Mouse (Mus musculus) midbrain, postnatal 0 days (tissue): Measurements from ENCODE around the gene Wdfy4. TPM values are rescaled to one million over a fixed set of nuclear protein-coding genes. Genes with fewer than 3 reads are reported as not detected.

Experiments used
- ATAC-seq: fragments of 200-750 bp; cut with Nextera tagmentation; 2 replicates; pipeline ENCODE4 v1.8.0; 2017; ENCODE audit warnings: moderate number of reproducible peaks, mild to moderate bottlenecking, moderate TSS enrichment, moderate library complexity; ENCODE audit not compliant: low FRiP score
- DNase-seq: peaks from one replicate; pipeline ENCODE4 v3.0.0-alpha.2; 2015; ENCODE audit warnings: low spot score
- H3K27ac ChIP-seq: fragments of 300-500 bp; sonication (generic); 2 replicates; pipeline ENCODE4 v1.5.1; 2014; ENCODE audit warnings: low read depth, mild to moderate bottlenecking, low read length, mixed read lengths
- H3K27me3 ChIP-seq: fragments of 300-500 bp; sonication (generic); 2 replicates; pipeline ENCODE4 v1.6.1; 2014; ENCODE audit warnings: low read length, control low read depth, mixed read lengths; ENCODE audit not compliant: insufficient read depth
- H3K36me3 ChIP-seq: fragments of 300-500 bp; sonication (generic); 2 replicates; pipeline ENCODE4 v1.6.1; 2014; ENCODE audit warnings: low read length, control low read depth, mixed read lengths; ENCODE audit not compliant: insufficient read depth
- H3K4me1 ChIP-seq: fragments of 300-500 bp; sonication (generic); 2 replicates; pipeline ENCODE4 v1.6.1; 2014; ENCODE audit warnings: mild to moderate bottlenecking, control low read depth, antibody characterized with exemption, low read length, mixed read lengths; ENCODE audit not compliant: insufficient read depth
- H3K4me2 ChIP-seq: fragments of 300-500 bp; sonication (generic); 2 replicates; pipeline ENCODE4 v1.6.1; 2014; ENCODE audit warnings: low read depth, mild to moderate bottlenecking, low read length, mixed read lengths; ENCODE audit not compliant: poor library complexity, severe bottlenecking
- H3K4me3 ChIP-seq: fragments of 300-500 bp; sonication (generic); 2 replicates; pipeline ENCODE4 v1.5.1; 2014; ENCODE audit warnings: low read depth, mild to moderate bottlenecking, low read length, moderate library complexity
- H3K9ac ChIP-seq: fragments of 300-500 bp; sonication (generic); replicated peaks from 2 replicates; pipeline ENCODE4 v1.6.1; 2014; ENCODE audit warnings: mild to moderate bottlenecking, low read length, moderate library complexity, mixed read lengths; ENCODE audit not compliant: poor library complexity, severe bottlenecking
- H3K9me3 ChIP-seq: fragments of 300-500 bp; sonication (generic); 2 replicates; pipeline ENCODE4 v1.6.1; 2016; ENCODE audit warnings: low read length, control low read depth
- CTCF ChIP-seq: IDR thresholded peaks from 2 replicates; pipeline ENCODE4 v1.5.1; 2016; ENCODE audit warnings: antibody characterized with exemption, mild to moderate bottlenecking
- WGBS: fragments of 180-500 bp; shearing (Covaris S2); extraction: QIAGEN DNeasy Blood & Tissue Kit; methylation state at CpG from one replicate; pipeline ENCODE4 v1.1.7; 2014; 5-methylcytosine and 5-hydroxymethylcytosine counted together
- polyA plus RNA-seq: library from polyadenylated mRNA; unstranded; fragments of >200 nt; fragmentation: Nextera tagmentation; extraction: Ambion mirVana; gene quantifications from 2 replicates; pipeline ENCODE4 v1.2.1, GENCODE M21; 2015
- total RNA-seq: library from RNA; depleted of rRNA; stranded (reverse); fragments of >200 nt; gene quantifications from 2 replicates; pipeline ENCODE4 v1.2.3, GENCODE M21; 2014

Gene Wdfy4
- total and polyA plus RNA-seq, 2 experiments from 2014 or later: 0.06 to 7.8 TPM

- 19% methylated on average over 4 of the region's 4 CpGs for WGBS
- Histone ChIP-seq H3K4me1 (no peaks in the 10 kb centered on the region), H3K4me2 (no peak overlapping the region), H3K4me3 (no peak overlapping the region), H3K9me3 (no peaks in the 10 kb centered on the region), H3K9ac (no peak overlapping the region), H3K27me3 (no peaks in the 10 kb centered on the region), H3K27ac (no peak overlapping the region), H3K36me3 (no peaks in the 10 kb centered on the region)
- TF ChIP-seq CTCF: no peak
- no peak for ATAC-seq
- DNase-seq: no peak
Observed at GRCm38 (mm10) chr14:33187201-33187600, 1.9 kb upstream of the Wdfy4 start.

- Histone ChIP-seq H3K4me2 (no peak overlapping the region), H3K4me1 (no peaks in the 10 kb centered on the region), H3K36me3 (no peaks in the 10 kb centered on the region), H3K4me3 (no peak overlapping the region), H3K9ac (no peak overlapping the region), H3K27ac (no peak overlapping the region), H3K27me3 (no peaks in the 10 kb centered on the region), H3K9me3 (no peaks in the 10 kb centered on the region)
- DNase-seq: no peak
- 86% methylated on average over 5 of the region's 5 CpGs for WGBS
- ATAC-seq: no peak
- TF ChIP-seq CTCF: no peak
Observed at GRCm38 (mm10) chr14:33180102-33180501, 5.2 kb downstream of the Wdfy4 start.

GRCm38 (mm10) chr14:33175059-33175821 is 10.1 kb downstream of the Wdfy4 start:
- Histone ChIP-seq H3K36me3 (no peaks in the 10 kb centered on the region), H3K4me1 (no peaks in the 10 kb centered on the region), H3K4me2 (no peak overlapping the region), H3K9ac (no peak overlapping the region), H3K27me3 (no peaks in the 10 kb centered on the region), H3K27ac (no peak overlapping the region), H3K9me3 (no peaks in the 10 kb centered on the region), H3K4me3 (no peak overlapping the region)
- WGBS: 86% methylated on average over 4 of the region's 4 CpGs
- TF ChIP-seq CTCF: no peak
- no peak for ATAC-seq
- no peak for DNase-seq

- Histone ChIP-seq H3K9ac (no peak overlapping the region), H3K4me3 (no peak overlapping the region), H3K27me3 (no peaks in the 10 kb centered on the region), H3K27ac (no peak overlapping the region), H3K36me3 (no peaks in the 10 kb centered on the region), H3K9me3 (no peaks in the 10 kb centered on the region), H3K4me2 (no peak overlapping the region), H3K4me1 (no peaks in the 10 kb centered on the region)
- ATAC-seq: no peak
- 86% methylated on average over 1 of the region's 1 CpGs for WGBS
- no peak for TF ChIP-seq CTCF
- DNase-seq: no peak
Observed at GRCm38 (mm10) chr14:33171942-33172341, 13.4 kb downstream of the Wdfy4 start.

GRCm38 (mm10) chr14:33168750-33169149 is 16.6 kb downstream of the Wdfy4 start:
- 83% methylated on average over 4 of the region's 4 CpGs for WGBS
- no peak overlapping the region for H3K27ac ChIP-seq
- H3K27me3 ChIP-seq: no peaks in the 10 kb centered on the region
- no peak overlapping the region for H3K4me2 ChIP-seq
- H3K4me3 ChIP-seq: no peak overlapping the region
- no peaks in the 10 kb centered on the region for H3K4me1 ChIP-seq
- no peak overlapping the region for H3K9ac ChIP-seq
- no peak for TF ChIP-seq CTCF
- DNase-seq (no peak), ATAC-seq (no peak)
- no peaks in the 10 kb centered on the region for H3K36me3 ChIP-seq
- no peaks in the 10 kb centered on the region for H3K9me3 ChIP-seq

GRCm38 (mm10) chr14:33162238-33162637 is 23.1 kb downstream of the Wdfy4 start:
- H3K9ac ChIP-seq: no peak overlapping the region
- ATAC-seq (no peak), DNase-seq (no peak)
- no peaks in the 10 kb centered on the region for H3K36me3 ChIP-seq
- H3K4me2 ChIP-seq: no peak overlapping the region
- H3K4me1 ChIP-seq: no peaks in the 10 kb centered on the region
- no peak overlapping the region for H3K27ac ChIP-seq
- H3K27me3 ChIP-seq: no peaks in the 10 kb centered on the region
- WGBS: 84% methylated on average over 5 of the region's 5 CpGs
- TF ChIP-seq CTCF: no peak
- H3K4me3 ChIP-seq: no peak overlapping the region
- no peaks in the 10 kb centered on the region for H3K9me3 ChIP-seq
